Mouse (Mus musculus) MEL (cell line): ENCODE results near the gene Spcs2.

Source experiments
- CTCF ChIP-seq, 3 experiments: IDR thresholded peaks in 2 of 3; conservative IDR thresholded peaks in 1 of 3; 2 replicates each; pipeline ENCODE4 v1.5.1; 2011 to 2012; ENCODE audit warnings: low read length in 3 of 3, low read depth in 2 of 3, mild to moderate bottlenecking in 2 of 3, improper control_type of control experiment in 1 of 3, inconsistent platforms in 1 of 3, mixed read lengths in 1 of 3, moderate library complexity in 1 of 3; ENCODE audit not compliant: control insufficient read depth in 1 of 3, insufficient read depth in 1 of 3, poor library complexity in 1 of 3, severe bottlenecking in 1 of 3
- RCOR1 ChIP-seq: IDR thresholded peaks from 2 replicates; pipeline ENCODE4 v1.6.1; 2012; ENCODE audit warnings: low read depth, mild to moderate bottlenecking, inconsistent platforms, low read length, improper control_type of control experiment

GRCm38 (mm10) chr7:99851121-99851520 lies 12.1 kb downstream of the Spcs2 start:
- TF ChIP-seq RCOR1: no peak
- TF ChIP-seq CTCF (IDR thresholded peaks at IDR 0.05 in 2 of 3, conservative IDR thresholded peaks at IDR 0.05 in 1 of 3; ENCODE audit: control insufficient read depth in 1 of 3, insufficient read depth in 1 of 3, low read depth in 2 of 3, low read length in 3 of 3, poor library complexity in 1 of 3, severe bottlenecking in 1 of 3): no peak
